Mouse (Mus musculus): ENCODE data around the gene Alb. TPM values are rescaled to one million over a fixed set of nuclear protein-coding genes. Genes with fewer than 3 reads are reported as not detected.

Alb gene
- polyA plus RNA-seq, 1 experiment from 2014 or later: 4,949 TPM

- 56% methylated on average over 6 of the region's 6 CpGs for WGBS (ENCODE audit: insufficient replicate concordance)
- H3K4me1 ChIP-seq (replicated peaks): no peaks in the 10 kb centered on the region
- H3K27ac ChIP-seq (replicated peaks): no peak within 1 kb of the TSS
- no peak for ATAC-seq (ENCODE audit: insufficient read depth)
- H3K27me3 ChIP-seq: no peaks in the 10 kb centered on the region
- H3K4me2 ChIP-seq: 0 out of 2 replicates have a peak within 1 kb of the TSS, but pooled peaks have one; percentile 20
- no peaks in the 10 kb centered on the region for H3K36me3 ChIP-seq (replicated peaks)
- no peaks in the 10 kb centered on the region for H3K9me3 ChIP-seq (replicated peaks)
- H3K9ac ChIP-seq: no peak within 1 kb of the TSS
- 0 out of 2 replicates have a peak within 1 kb of the TSS, but pooled peaks have one; percentile 17 for H3K4me3 ChIP-seq (replicated peaks)
These were observed 57.8 kb downstream of the Alb start, which contains the start of gene Afm for GRCm38 (mm10) chr5:90518356-90519100. Afm (plus strand) TSS chr5:90518932.

Other genes starting within 250 kb of the Alb start
- 10.8 and 11.8 TPM in 2 replicates for gene Cox18, start 236.9 kb upstream of the Alb start, polyA plus RNA-seq (2015; fragmentation: Nextera tagmentation; extraction: Ambion mirVana)
- 7.8 and 8.8 TPM in 2 replicates for gene Ankrd17, start 94.3 kb upstream of the Alb start, polyA plus RNA-seq (2015; fragmentation: Nextera tagmentation; extraction: Ambion mirVana)
- 1.8 and 2.4 TPM in 2 replicates for gene Gm9958, start 93.7 kb upstream of the Alb start, polyA plus RNA-seq (2015; fragmentation: Nextera tagmentation; extraction: Ambion mirVana)
- gene Afp, start 29.8 kb downstream of the Alb start, polyA plus RNA-seq (2015; fragmentation: Nextera tagmentation; extraction: Ambion mirVana): 11,398 and 12,524 TPM in 2 replicates
- 22.4 and 25.9 TPM in 2 replicates for gene Afm, start 58.0 kb downstream of the Alb start, polyA plus RNA-seq (2015; fragmentation: Nextera tagmentation; extraction: Ambion mirVana)
- gene 5830473C10Rik, start 100.2 kb downstream of the Alb start, polyA plus RNA-seq (2015; fragmentation: Nextera tagmentation; extraction: Ambion mirVana): 1.0 and 1.5 TPM in 2 replicates
- gene Rassf6, start 179.8 kb downstream of the Alb start, polyA plus RNA-seq (2015; fragmentation: Nextera tagmentation; extraction: Ambion mirVana): 4.8 and 5.5 TPM in 2 replicates

All from liver, embryonic 15.5 days (tissue).